Mouse (Mus musculus) midbrain, embryonic 13.5 days (tissue): Measurements from ENCODE around the gene Olfr860. TPM values are rescaled to one million over a fixed set of nuclear protein-coding genes. Genes with fewer than 3 reads are reported as not detected.
"Not testable (repeated sequence)": the region's sequence is repeated elsewhere in the genome, so short reads cannot be mapped to it uniquely, and the experiment has no call there.

Source experiments
- ATAC-seq: fragments of 200-750 bp; cut with Nextera tagmentation; 2 replicates; pipeline ENCODE4 v1.8.0; 2017; ENCODE audit warnings: mild to moderate bottlenecking, moderate TSS enrichment, moderate library complexity
- H3K27ac ChIP-seq: fragments of 300-500 bp; sonication (generic); 2 replicates; pipeline ENCODE4 v1.5.1; 2015; ENCODE audit warnings: inconsistent platforms, mild to moderate bottlenecking, moderate library complexity
- H3K27me3 ChIP-seq: fragments of 300-500 bp; sonication (generic); 2 replicates; pipeline ENCODE4 v1.6.1; 2015; ENCODE audit warnings: mild to moderate bottlenecking, inconsistent platforms
- H3K36me3 ChIP-seq: fragments of 300-500 bp; sonication (generic); 2 replicates; pipeline ENCODE4 v1.6.1; 2015; ENCODE audit warnings: mild to moderate bottlenecking, inconsistent platforms
- H3K4me1 ChIP-seq: fragments of 300-500 bp; sonication (generic); replicated peaks from 2 replicates; pipeline ENCODE4 v1.6.1; 2015; ENCODE audit warnings: inconsistent platforms
- H3K4me2 ChIP-seq: fragments of 300-500 bp; sonication (generic); replicated peaks from 2 replicates; pipeline ENCODE4 v1.6.1; 2015; ENCODE audit warnings: moderate library complexity, mild to moderate bottlenecking, inconsistent platforms
- H3K4me3 ChIP-seq: fragments of 300-500 bp; sonication (generic); replicated peaks from 2 replicates; pipeline ENCODE4 v1.5.1; 2015; ENCODE audit warnings: mild to moderate bottlenecking, inconsistent platforms
- H3K9ac ChIP-seq: fragments of 300-500 bp; sonication (generic); replicated peaks from 2 replicates; pipeline ENCODE4 v1.6.1; 2015; ENCODE audit warnings: mild to moderate bottlenecking, inconsistent platforms
- H3K9me3 ChIP-seq: fragments of 300-500 bp; sonication (generic); 2 replicates; pipeline ENCODE4 v1.6.1; 2016; ENCODE audit warnings: mild to moderate bottlenecking, inconsistent platforms
- WGBS: fragments of 180-500 bp; shearing (Covaris S2); methylation state at CpG from one replicate; pipeline ENCODE4 v1.1.7; 2015; 5-methylcytosine and 5-hydroxymethylcytosine counted together
- polyA plus RNA-seq: library from polyadenylated mRNA; unstranded; fragments of >200 nt; fragmentation: Nextera tagmentation; extraction: Ambion mirVana; gene quantifications from 2 replicates; pipeline ENCODE4 v1.2.1, GENCODE M21; 2015

Olfr860 gene
- not detected in 2 replicates for polyA plus RNA-seq

DNA sequence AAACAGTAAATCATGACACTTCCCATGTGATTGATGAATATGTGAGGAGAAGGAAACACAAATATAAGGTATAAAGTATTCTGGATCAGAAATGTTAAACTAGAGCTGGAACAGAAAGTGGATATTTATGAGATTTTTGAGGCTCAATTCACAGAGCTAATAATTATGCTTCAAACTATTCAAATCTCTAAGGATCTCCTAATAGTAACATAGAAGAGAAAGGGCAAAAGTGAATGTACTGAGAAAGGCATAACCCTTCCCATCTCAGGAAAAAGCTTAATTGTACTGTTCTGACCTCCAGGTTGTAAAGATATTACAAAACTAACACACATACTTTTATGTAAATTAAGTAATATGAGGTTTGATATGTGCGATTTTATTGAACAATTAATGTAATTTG, at the start of gene Olfr860:
Gene Olfr860 (minus strand): TSS at position 101 of the 400 bp plus-strand sequence.
- Histone ChIP-seq H3K27ac (no peak within 1 kb of the TSS), H3K9me3 (no peaks in the 10 kb centered on the region), H3K36me3 (no peaks in the 10 kb centered on the region), H3K4me1 (no peaks in the 10 kb centered on the region), H3K27me3 (no peaks in the 10 kb centered on the region), H3K4me3 (no peak within 1 kb of the TSS), H3K4me2 (no peak within 1 kb of the TSS), H3K9ac (no peak within 1 kb of the TSS)
- no peak for ATAC-seq
- 80% methylated on average over 1 of the region's 1 CpGs for whole genome bisulfite sequencing

DNA sequence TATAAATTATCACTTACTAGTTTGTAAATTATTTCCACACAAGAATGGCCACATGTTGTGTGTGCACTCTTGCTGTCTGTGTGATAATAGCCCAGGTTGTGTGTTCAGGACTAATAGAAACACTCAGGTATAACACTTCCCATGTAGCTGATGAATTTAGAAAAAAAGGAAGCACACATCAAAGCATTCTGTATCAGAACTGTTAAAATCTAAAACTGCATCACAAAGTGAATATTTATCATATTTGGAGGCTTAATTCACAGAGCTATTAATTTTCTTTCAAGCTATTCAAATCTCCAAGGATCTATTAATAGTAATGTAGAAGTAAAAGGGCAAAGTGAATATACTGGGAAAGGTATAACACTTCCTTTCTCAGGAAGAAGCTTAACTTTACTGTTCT, 38.4 kb upstream of the Olfr860 start, which contains the start of gene Olfr862:
Gene Olfr862 (minus strand): TSS at position 101 of the 400 bp plus-strand sequence.
- no peaks in the 10 kb centered on the region for H3K36me3 ChIP-seq
- H3K27ac ChIP-seq: no peak within 1 kb of the TSS
- no peak for ATAC-seq
- no peak within 1 kb of the TSS for H3K4me2 ChIP-seq
- no peaks in the 10 kb centered on the region for H3K27me3 ChIP-seq
- peaks cover 18% of the 10 kb centered on the region for H3K9me3 ChIP-seq
- H3K9ac ChIP-seq: no peak within 1 kb of the TSS
- no peak within 1 kb of the TSS for H3K4me3 ChIP-seq
- no peaks in the 10 kb centered on the region for H3K4me1 ChIP-seq

DNA sequence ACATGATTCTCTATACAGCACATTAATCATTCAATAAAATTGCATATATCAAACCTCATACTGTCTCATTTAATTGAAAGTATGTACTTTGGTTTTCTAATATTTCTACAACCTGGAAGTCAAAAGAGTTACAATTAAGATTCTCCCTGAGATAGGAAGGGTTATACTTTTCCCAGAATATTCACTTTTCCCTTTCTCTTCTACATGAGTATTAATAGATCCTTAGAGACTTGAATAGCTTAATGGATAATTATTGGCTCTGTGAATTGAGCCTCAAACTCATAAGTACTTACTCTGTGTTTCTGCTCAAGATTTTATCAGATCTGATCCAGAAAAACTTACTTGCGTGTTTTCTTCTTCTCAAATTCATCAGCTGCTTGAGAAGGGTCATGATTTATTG, 44.9 kb downstream of the Olfr860 start, which contains the start of gene Olfr859:
Gene Olfr859 (plus strand): TSS at position 301 of the 400 bp plus-strand sequence.
- WGBS: 64% methylated on average over 1 of the region's 1 CpGs
- H3K4me1 ChIP-seq, ATAC-seq: not testable (repeated sequence)

DNA sequence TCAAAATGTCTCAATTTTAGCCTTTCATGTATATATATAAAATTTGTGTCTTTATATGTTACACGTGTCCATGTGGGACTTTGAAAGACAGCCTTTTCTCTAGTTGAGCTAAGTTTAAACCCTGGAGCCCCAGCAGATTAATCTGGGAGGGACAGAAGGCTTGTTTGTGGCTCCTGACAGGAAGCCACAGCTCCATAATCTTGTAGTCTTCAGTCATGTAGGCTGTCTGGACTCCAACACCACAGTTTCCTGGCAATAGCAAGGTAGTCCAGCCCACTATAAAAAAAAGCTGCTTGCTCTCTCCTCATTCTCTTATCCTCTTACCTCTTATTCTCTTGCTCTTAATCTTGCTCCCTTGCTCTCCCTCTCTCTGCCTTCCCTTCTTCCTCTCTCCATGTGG, 46.5 kb downstream of the Olfr860 start:
- Histone ChIP-seq H3K4me3 (no peak overlapping the region), H3K36me3 (no peaks in the 10 kb centered on the region), H3K27ac (no peak overlapping the region), H3K4me1 (no peaks in the 10 kb centered on the region), H3K9ac (no peak overlapping the region), H3K27me3 (no peaks in the 10 kb centered on the region), H3K4me2 (no peak overlapping the region), H3K9me3 (peaks cover 10% of the 10 kb centered on the region; the same call in 1 of the 2 replicates)
- ATAC-seq: no peak
- 82% methylated on average over 1 of the region's 1 CpGs for WGBS

More for the DNA sequence above, 44.9 kb downstream of the Olfr860 start, which contains the start of gene Olfr859:
- H3K4me2 ChIP-seq, H3K36me3 ChIP-seq, H3K9ac ChIP-seq, H3K9me3 ChIP-seq, H3K27me3 ChIP-seq, H3K4me3 ChIP-seq, H3K27ac ChIP-seq: not testable (repeated sequence)

Other genes with a start within 250 kb of the Olfr860 start
- gene Zfp317, start 227.6 kb downstream of the Olfr860 start, polyA plus RNA-seq: 45.2 and 45.6 TPM in 2 replicates
- not detected in 2 replicates for gene Olfr857, start 140.3 kb downstream of the Olfr860 start, polyA plus RNA-seq
- not detected in 2 replicates for gene Olfr58, start 69.5 kb downstream of the Olfr860 start, polyA plus RNA-seq
- gene Olfr859, start 44.8 kb downstream of the Olfr860 start, polyA plus RNA-seq: not detected in 2 replicates
- not detected in 2 replicates for gene Olfr862, start 38.3 kb upstream of the Olfr860 start, polyA plus RNA-seq
- gene Olfr77, start 67.1 kb upstream of the Olfr860 start, polyA plus RNA-seq: 0.15 and 0.21 TPM in 2 replicates
- gene Olfr866, start 178.3 kb upstream of the Olfr860 start, polyA plus RNA-seq: not detected in 2 replicates
- gene Olfr867, start 207.8 kb upstream of the Olfr860 start, polyA plus RNA-seq: not detected in 2 replicates
- gene Olfr868, start 248.9 kb upstream of the Olfr860 start, polyA plus RNA-seq: not detected in 2 replicates